Mouse (Mus musculus): ENCODE measurements around the gene Abcf1. TPM values are rescaled to one million over a fixed set of nuclear protein-coding genes. Genes with fewer than 3 reads are reported as not detected.
"Not testable (repeated sequence)": the region's sequence is repeated elsewhere in the genome, so short reads cannot be mapped to it uniquely, and the experiment has no call there.

The Abcf1 gene
- polyA plus RNA-seq (2012; rRNA removed), result 122 and 129 TPM in 2 replicates

DNA sequence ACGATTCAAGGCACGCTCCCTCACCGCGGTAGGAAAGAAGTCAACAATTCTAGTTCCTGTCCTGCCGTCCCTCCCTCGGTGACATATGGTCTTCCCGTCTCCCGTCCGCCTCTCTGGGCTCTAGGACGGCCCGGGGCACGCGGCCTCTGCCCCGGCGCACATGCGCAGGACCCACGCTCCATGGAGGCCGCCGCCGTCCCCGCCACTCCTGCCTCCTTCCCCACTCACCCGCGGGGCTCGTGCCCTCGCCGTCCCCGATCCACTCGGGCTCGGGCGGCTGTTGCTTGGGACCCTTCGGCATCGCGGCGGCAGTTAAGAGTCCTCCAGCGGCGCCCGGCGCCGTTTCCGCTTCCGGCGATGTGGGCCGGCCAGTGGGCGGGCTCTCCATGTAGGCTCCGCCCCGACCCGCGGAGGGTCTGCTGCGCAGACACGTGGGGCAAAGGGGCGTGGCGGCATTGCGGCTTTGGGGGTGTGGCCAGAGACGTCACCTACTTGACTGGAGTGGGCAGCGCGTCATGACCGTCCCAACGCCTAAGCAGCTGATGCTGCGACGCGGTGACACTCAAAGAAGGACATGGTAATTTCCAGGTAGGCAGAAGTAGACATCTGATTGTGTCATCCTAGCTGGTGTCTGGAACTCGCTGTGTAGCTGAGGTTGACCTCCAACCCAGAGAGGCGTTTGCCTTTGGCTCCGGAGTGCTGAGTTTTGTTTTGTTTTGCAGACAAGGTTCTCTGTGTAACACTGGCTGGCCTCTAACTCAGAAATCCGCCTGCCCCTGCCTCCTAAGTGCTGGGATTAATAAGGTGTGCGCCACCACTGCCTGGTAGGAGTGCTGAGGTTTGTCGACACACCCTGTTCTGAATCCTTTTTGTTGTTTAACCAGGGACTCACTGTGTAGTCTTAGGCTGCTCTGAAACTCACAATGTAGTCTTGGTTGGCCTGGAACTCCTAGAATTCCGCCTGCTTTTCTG is at the start of gene Abcf1:
TSS of gene Abcf1 (minus strand) at position 344 of the 972 bp plus-strand sequence.
- Histone ChIP-seq H3K4me1 (ENCODE audit: control insufficient read depth, insufficient read depth, low read length) (peaks cover 2% of the 10 kb centered on the region), H3K36me3 (ENCODE audit: control insufficient read depth, insufficient read depth, low read length) (no peaks in the 10 kb centered on the region; the same call in 1 of the 2 replicates), H3K27me3 (ENCODE audit: control insufficient read depth, insufficient read depth, low read length) (no peaks in the 10 kb centered on the region), H3K27ac (ENCODE audit: control insufficient read depth, insufficient read depth, low read depth, low read length) (peak within 1 kb of the TSS; percentile 77), H3K4me3 (ENCODE audit: control insufficient read depth, low read depth, low read length) (peak within 1 kb of the TSS; percentile 92)
- TF ChIP-seq CTCF (IDR thresholded peaks at IDR 0.05; ENCODE audit: control insufficient read depth, insufficient read depth, insufficient replicate concordance, low read depth, low read length) (0 out of 2 replicates have a peak, but pooled peaks have one; percentile 5), POLR2A (IDR thresholded peaks at IDR 0.05; ENCODE audit: control insufficient read depth, low read depth, low read length) (peak; percentile 83)

GRCm38 (mm10) chr17:36018979-36019378 is 49.4 kb upstream of the Abcf1 start:
- no peaks in the 10 kb centered on the region for H3K27me3 ChIP-seq (ENCODE audit: control insufficient read depth, insufficient read depth, low read length)
- no peak overlapping the region for H3K4me3 ChIP-seq (ENCODE audit: control insufficient read depth, low read depth, low read length)
- H3K4me1 ChIP-seq (ENCODE audit: control insufficient read depth, insufficient read depth, low read length), result 0 out of 2 replicates have a peak, but pooled peaks cover 2% of the 10 kb centered on the region
- no peak overlapping the region for H3K27ac ChIP-seq (ENCODE audit: control insufficient read depth, insufficient read depth, low read depth, low read length)
- TF ChIP-seq POLR2A (IDR thresholded peaks at IDR 0.05; ENCODE audit: control insufficient read depth, low read depth, low read length) (no peak), CTCF (IDR thresholded peaks at IDR 0.05; ENCODE audit: control insufficient read depth, insufficient read depth, insufficient replicate concordance, low read depth, low read length) (no peak)
- no peaks in the 10 kb centered on the region for H3K36me3 ChIP-seq (ENCODE audit: control insufficient read depth, insufficient read depth, low read length)

DNA sequence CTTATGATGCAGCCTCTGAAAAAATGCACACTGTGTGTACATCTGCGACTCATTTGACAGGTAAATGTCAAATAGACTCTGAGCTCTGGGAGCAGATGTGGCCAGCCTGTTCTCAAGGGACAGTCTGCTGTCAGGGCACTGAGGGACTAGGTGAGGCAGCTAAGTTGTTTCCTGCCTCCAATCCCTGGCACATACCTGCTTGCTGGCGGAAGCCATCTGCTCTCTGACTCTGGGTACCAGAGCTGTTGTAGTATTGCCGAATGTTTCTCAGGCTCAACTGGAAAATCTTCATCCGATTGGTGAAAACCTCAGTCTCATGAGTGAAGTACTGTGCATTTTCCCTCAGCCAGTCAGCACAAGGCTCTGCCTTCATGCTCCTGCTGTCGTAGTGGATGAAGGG is 47.5 kb upstream of the Abcf1 start:
- 0 out of 2 replicates have a peak, but pooled peaks cover 2% of the 10 kb centered on the region for H3K4me1 ChIP-seq (ENCODE audit: control insufficient read depth, insufficient read depth, low read length)
- H3K27me3 ChIP-seq (ENCODE audit: control insufficient read depth, insufficient read depth, low read length), result no peaks in the 10 kb centered on the region
- no peak for TF ChIP-seq POLR2A (IDR thresholded peaks at IDR 0.05; ENCODE audit: control insufficient read depth, low read depth, low read length)
- TF ChIP-seq CTCF (IDR thresholded peaks at IDR 0.05; ENCODE audit: control insufficient read depth, insufficient read depth, insufficient replicate concordance, low read depth, low read length), result no peak
- no peak overlapping the region for H3K27ac ChIP-seq (ENCODE audit: control insufficient read depth, insufficient read depth, low read depth, low read length)
- H3K36me3 ChIP-seq (ENCODE audit: control insufficient read depth, insufficient read depth, low read length), result no peaks in the 10 kb centered on the region
- no peak overlapping the region for H3K4me3 ChIP-seq (ENCODE audit: control insufficient read depth, low read depth, low read length)

DNA sequence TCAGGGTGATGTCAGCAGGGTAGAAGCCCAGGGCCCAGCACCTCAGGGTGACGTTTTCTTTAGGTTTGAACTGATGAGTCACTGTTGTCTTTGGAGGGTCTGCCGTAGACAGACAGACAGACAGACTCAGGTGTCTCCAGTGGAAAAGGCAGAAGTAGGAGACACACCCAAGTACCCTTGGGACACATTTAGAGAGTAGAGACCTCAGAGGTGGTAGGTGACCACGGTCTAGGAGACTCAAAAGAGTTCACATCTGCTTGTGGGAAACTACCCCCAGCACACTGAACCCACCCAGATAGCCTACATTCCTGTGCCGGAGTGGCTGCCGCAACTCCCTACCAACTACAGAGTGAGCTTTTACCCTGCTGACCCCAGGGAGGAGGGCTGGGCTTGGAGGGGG is 45.4 kb upstream of the Abcf1 start:
- Histone ChIP-seq H3K27me3 (ENCODE audit: control insufficient read depth, insufficient read depth, low read length) (no peaks in the 10 kb centered on the region), H3K36me3 (ENCODE audit: control insufficient read depth, insufficient read depth, low read length) (no peaks in the 10 kb centered on the region), H3K4me3 (ENCODE audit: control insufficient read depth, low read depth, low read length) (no peak overlapping the region), H3K4me1 (ENCODE audit: control insufficient read depth, insufficient read depth, low read length) (no peaks in the 10 kb centered on the region), H3K27ac (ENCODE audit: control insufficient read depth, insufficient read depth, low read depth, low read length) (no peak overlapping the region)
- TF ChIP-seq POLR2A (IDR thresholded peaks at IDR 0.05; ENCODE audit: control insufficient read depth, low read depth, low read length) (no peak), CTCF (IDR thresholded peaks at IDR 0.05; ENCODE audit: control insufficient read depth, insufficient read depth, insufficient replicate concordance, low read depth, low read length) (no peak)

DNA sequence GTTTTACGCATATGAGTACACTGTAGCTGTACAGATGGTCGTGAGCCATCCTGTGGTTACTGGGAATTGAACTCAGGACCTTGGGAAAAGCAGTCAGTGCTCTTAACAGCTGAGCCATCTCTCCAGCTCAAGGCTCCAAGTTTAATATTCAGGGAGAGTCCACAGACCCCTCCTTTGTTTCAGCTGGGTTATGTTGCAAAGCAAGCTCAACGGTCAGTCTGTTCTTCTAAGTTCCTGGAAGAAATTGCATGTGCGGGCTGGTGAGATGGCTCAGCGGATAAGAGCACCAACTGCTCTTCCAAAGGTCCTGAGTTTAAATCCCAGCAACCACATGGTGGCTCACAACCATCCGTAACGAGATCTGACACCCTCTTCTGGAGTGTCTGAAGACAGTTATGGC is 34.8 kb upstream of the Abcf1 start:
- not testable (repeated sequence) for H3K27me3 ChIP-seq (ENCODE audit: control insufficient read depth, insufficient read depth, low read length); H3K36me3 ChIP-seq (ENCODE audit: control insufficient read depth, insufficient read depth, low read length); H3K4me1 ChIP-seq (ENCODE audit: control insufficient read depth, insufficient read depth, low read length); H3K4me3 ChIP-seq (ENCODE audit: control insufficient read depth, low read depth, low read length); H3K27ac ChIP-seq (ENCODE audit: control insufficient read depth, insufficient read depth, low read depth, low read length)

DNA sequence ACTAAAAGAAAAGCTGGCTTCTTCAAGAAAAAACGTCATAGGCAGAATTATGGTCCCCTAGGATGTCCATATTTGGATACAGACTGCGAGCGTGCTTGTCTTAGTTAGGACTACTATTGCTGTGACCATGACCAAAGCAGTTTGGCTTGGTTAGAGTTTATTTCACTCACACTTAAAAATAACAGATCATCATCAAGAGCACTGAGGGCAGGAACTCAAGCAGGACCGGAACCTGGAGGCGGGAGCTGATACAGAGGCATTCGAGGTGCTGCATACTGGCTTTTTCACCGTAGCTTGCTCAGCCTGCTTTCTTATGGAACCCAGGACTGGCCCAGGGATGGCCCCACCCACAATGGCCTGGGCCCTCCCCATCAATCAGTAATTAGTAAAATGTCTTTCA is 33.8 kb upstream of the Abcf1 start:
- Histone ChIP-seq H3K36me3 (ENCODE audit: control insufficient read depth, insufficient read depth, low read length) (no peaks in the 10 kb centered on the region), H3K4me1 (ENCODE audit: control insufficient read depth, insufficient read depth, low read length) (no peaks in the 10 kb centered on the region), H3K4me3 (ENCODE audit: control insufficient read depth, low read depth, low read length) (no peak overlapping the region), H3K27me3 (ENCODE audit: control insufficient read depth, insufficient read depth, low read length) (no peaks in the 10 kb centered on the region), H3K27ac (ENCODE audit: control insufficient read depth, insufficient read depth, low read depth, low read length) (no peak overlapping the region)
- no peak for TF ChIP-seq CTCF (IDR thresholded peaks at IDR 0.05; ENCODE audit: control insufficient read depth, insufficient read depth, insufficient replicate concordance, low read depth, low read length)
- no peak for TF ChIP-seq POLR2A (IDR thresholded peaks at IDR 0.05; ENCODE audit: control insufficient read depth, low read depth, low read length)

GRCm38 (mm10) chr17:36001966-36002365 is 32.4 kb upstream of the Abcf1 start:
- no peaks in the 10 kb centered on the region for H3K27me3 ChIP-seq (ENCODE audit: control insufficient read depth, insufficient read depth, low read length)
- no peak overlapping the region for H3K27ac ChIP-seq (ENCODE audit: control insufficient read depth, insufficient read depth, low read depth, low read length)
- no peak overlapping the region for H3K4me3 ChIP-seq (ENCODE audit: control insufficient read depth, low read depth, low read length)
- no peaks in the 10 kb centered on the region; the same call in none of the 2 replicates for H3K4me1 ChIP-seq (ENCODE audit: control insufficient read depth, insufficient read depth, low read length)
- TF ChIP-seq POLR2A (IDR thresholded peaks at IDR 0.05; ENCODE audit: control insufficient read depth, low read depth, low read length) (no peak), CTCF (IDR thresholded peaks at IDR 0.05; ENCODE audit: control insufficient read depth, insufficient read depth, insufficient replicate concordance, low read depth, low read length) (no peak)
- H3K36me3 ChIP-seq (ENCODE audit: control insufficient read depth, insufficient read depth, low read length), result no peaks in the 10 kb centered on the region
